ENCODE assay signal across 14 mouse cellular contexts in the genomic region with DNA sequence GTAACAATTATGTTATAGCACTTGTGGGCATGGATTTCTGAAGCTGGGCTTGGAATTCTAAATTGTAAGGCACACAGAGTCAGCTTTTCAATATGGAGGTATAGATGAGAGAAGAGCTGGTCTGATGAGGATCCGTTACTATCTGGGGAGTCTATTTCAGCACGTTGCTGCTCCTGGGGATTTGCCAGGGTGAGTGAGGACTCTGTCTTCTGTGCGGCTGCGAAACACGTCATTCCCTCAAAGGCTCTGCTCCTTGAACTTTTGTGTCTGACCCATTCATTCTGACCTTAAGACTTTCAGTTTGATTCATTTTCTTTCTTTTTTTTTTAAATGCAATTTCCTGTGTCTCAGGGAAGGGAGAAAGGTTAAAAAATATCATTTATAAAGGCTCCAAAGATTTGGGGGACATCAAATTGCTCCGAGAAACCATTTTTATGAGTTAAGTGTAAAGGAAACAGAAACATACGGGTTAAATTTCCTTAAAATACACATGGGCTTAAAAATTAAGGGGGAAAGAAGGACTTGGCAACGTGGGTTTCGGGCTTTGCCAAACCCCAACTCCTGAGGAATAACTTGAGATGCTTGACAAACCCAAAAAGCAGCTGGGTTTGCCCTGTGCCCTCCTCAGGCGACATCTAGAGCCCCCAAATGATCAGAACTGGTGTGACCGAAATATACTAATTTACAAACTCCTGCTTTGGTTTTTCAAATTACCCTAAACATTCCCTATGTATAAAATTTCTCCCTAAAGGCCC.
DNase-seq lines count a peak whose midpoint lies in the region.
"Had no signal": no experiment of that assay in that cellular context is flagged by ENCODE, and none has a peak within 500 bp of the region (broad histone marks: within the 10 kb centered on the region; RNA-seq: fewer than 3 reads in every experiment).

No protein-coding gene starts in this region.

- DNase-seq in kidney, adult 8-10 months = peak; percentile 10 to 22
- DNase-seq in kidney, adult 18-20 months = no peak
- peak; percentile 49 to 50 for DNase-seq in adrenal gland, adult 18-20 months (ENCODE audit: low spot score in 2 of 2)
- peak; percentile 75 for DNase-seq in adrenal gland, postnatal 10 days
- peak; percentile 48 to 73 for DNase-seq in kidney, postnatal 25 days
- DNase-seq in frontal cortex, postnatal 36 days (ENCODE audit: low spot score in 2 of 2) = no peak
- DNase-seq in left cerebral cortex, adult 9 months (ENCODE audit: low spot score in 2 of 2) = no peak
- DNase-seq: B cell, adult 2 months; cerebellum, adult 18-20 months; cerebellum, postnatal 14 days; layer of hippocampus, adult 9-11 months; lung, postnatal 10 days; right cerebral cortex, postnatal 14 days; thymus, adult 2 months had no signal

Comparison
In these comparisons a context has a peak if more than half of its experiments do, and no peak if none do; other contexts are left out.
1. DNase-seq: peak in kidney, adult 8-10 months (2 of 2), adrenal gland, adult 18-20 months (2 of 2), adrenal gland, postnatal 10 days (single experiment) and kidney, postnatal 25 days (2 of 2); none in kidney, adult 18-20 months (single experiment), frontal cortex, postnatal 36 days (0 of 2) and left cerebral cortex, adult 9 months (0 of 2).